Mouse (Mus musculus) hindbrain, embryonic 12.5 days (tissue): ENCODE measurements around the gene Olfr954. TPM values are rescaled to one million over a fixed set of nuclear protein-coding genes. Genes with fewer than 3 reads are reported as not detected.

Experiments
- ATAC-seq: fragments of 200-750 bp; cut with Nextera tagmentation; 2 replicates; pipeline ENCODE4 v1.8.0; 2017; ENCODE audit warnings: moderate TSS enrichment; ENCODE audit not compliant: low FRiP score
- H3K27ac ChIP-seq: fragments of 300-500 bp; sonication (generic); 2 replicates; pipeline ENCODE4 v1.5.1; 2016; ENCODE audit warnings: mild to moderate bottlenecking
- H3K27me3 ChIP-seq: fragments of 300-500 bp; sonication (generic); 2 replicates; pipeline ENCODE4 v1.6.1; 2016; ENCODE audit warnings: mild to moderate bottlenecking
- H3K36me3 ChIP-seq: fragments of 300-500 bp; sonication (generic); 2 replicates; pipeline ENCODE4 v1.6.1; 2016; ENCODE audit warnings: mild to moderate bottlenecking
- H3K4me1 ChIP-seq: fragments of 300-500 bp; sonication (generic); 2 replicates; pipeline ENCODE4 v1.6.1; 2016
- H3K4me2 ChIP-seq: fragments of 300-500 bp; sonication (generic); replicated peaks from 2 replicates; pipeline ENCODE4 v1.6.1; 2016; ENCODE audit warnings: mild to moderate bottlenecking
- H3K4me3 ChIP-seq: fragments of 300-500 bp; sonication (generic); 2 replicates; pipeline ENCODE4 v1.5.1; 2016; ENCODE audit warnings: mild to moderate bottlenecking
- H3K9ac ChIP-seq: fragments of 300-500 bp; sonication (generic); 2 replicates; pipeline ENCODE4 v1.6.1; 2016; ENCODE audit warnings: mild to moderate bottlenecking, moderate library complexity
- H3K9me3 ChIP-seq: fragments of 300-500 bp; sonication (generic); replicated peaks from 2 replicates; pipeline ENCODE4 v1.6.1; 2016; ENCODE audit warnings: mild to moderate bottlenecking
- WGBS: fragments of 180-500 bp; shearing (Covaris S2); methylation state at CpG from one replicate; pipeline ENCODE4 v1.1.7; 2016; 5-methylcytosine and 5-hydroxymethylcytosine counted together
- polyA plus RNA-seq: library from polyadenylated mRNA; unstranded; fragments of >200 nt; fragmentation: Nextera tagmentation; extraction: Ambion mirVana; gene quantifications from 2 replicates; pipeline ENCODE4 v1.2.1, GENCODE M21; 2016

Gene Olfr954
- not detected in 2 replicates for polyA plus RNA-seq

- 87% methylated on average over 6 of the region's 6 CpGs for WGBS
- Histone ChIP-seq H3K9ac (no peak within 1 kb of the TSS), H3K4me3 (no peak within 1 kb of the TSS), H3K4me1 (no peaks in the 10 kb centered on the region), H3K36me3 (no peaks in the 10 kb centered on the region), H3K4me2 (no peak within 1 kb of the TSS), H3K27me3 (no peaks in the 10 kb centered on the region), H3K27ac (no peak within 1 kb of the TSS), H3K9me3 (no peaks in the 10 kb centered on the region)
- no peak for ATAC-seq
Observed at GRCm38 (mm10) chr9:39456401-39456800, at the start of gene Olfr954. Olfr954 (plus strand) TSS chr9:39456701.

DNA sequence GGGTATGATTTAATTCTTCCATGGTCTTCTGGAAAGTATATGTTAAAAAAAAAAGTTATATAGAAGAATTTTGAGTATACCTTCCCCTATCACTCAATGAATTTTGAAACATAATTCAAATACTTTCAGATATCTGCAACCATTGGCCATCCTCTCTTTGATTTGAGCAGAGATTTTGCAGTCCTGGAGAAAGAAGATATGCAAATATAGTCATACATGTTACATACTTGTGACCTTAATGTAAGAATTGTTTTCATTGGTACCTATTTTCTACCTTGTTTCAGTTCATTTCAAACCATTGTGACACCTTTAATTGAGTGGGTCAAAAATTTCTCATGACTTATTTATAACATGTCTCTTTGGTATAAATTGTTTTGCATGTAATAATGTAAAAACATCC is 29.5 kb upstream of the Olfr954 start, which contains the start of gene Olfr952:
Gene Olfr952 (minus strand): TSS at position 101 of the 400 bp plus-strand sequence.
- Histone ChIP-seq H3K4me2 (no peak within 1 kb of the TSS), H3K4me3 (no peak within 1 kb of the TSS), H3K9me3 (no peaks in the 10 kb centered on the region), H3K27ac (no peak within 1 kb of the TSS), H3K9ac (no peak within 1 kb of the TSS), H3K4me1 (no peaks in the 10 kb centered on the region), H3K27me3 (no peaks in the 10 kb centered on the region), H3K36me3 (no peaks in the 10 kb centered on the region)
- ATAC-seq = no peak

DNA sequence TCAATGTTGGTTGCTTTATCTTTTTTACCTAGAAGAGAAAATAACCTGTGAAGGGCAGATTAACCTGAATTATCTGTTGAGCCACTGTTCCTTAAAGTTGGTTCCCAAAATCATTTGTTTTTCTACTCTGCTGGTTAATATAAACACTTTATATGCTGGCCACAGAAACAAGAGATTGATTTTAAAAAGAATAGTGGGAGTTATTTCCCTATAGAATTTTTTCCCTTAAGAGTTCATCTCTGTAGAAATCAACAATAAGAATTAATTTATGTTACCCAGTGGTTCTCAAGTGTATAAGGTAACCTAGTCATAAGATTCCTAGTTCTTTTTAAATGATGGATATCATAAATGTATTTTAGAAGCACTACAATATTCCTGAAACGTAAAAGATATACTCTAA is 15.3 kb downstream of the Olfr954 start, which contains the start of gene Olfr955:
Gene Olfr955 (minus strand): TSS at position 101 of the 400 bp plus-strand sequence.
- Histone ChIP-seq H3K36me3 (no peaks in the 10 kb centered on the region), H3K4me2 (no peak within 1 kb of the TSS), H3K4me3 (no peak within 1 kb of the TSS), H3K9me3 (no peaks in the 10 kb centered on the region), H3K27ac (no peak within 1 kb of the TSS), H3K9ac (no peak within 1 kb of the TSS), H3K27me3 (no peaks in the 10 kb centered on the region), H3K4me1 (no peaks in the 10 kb centered on the region)
- WGBS = 59% methylated on average over 1 of the region's 1 CpGs
- ATAC-seq = no peak

GRCm38 (mm10) chr9:39493895-39494294 is 37.4 kb downstream of the Olfr954 start, which contains the start of gene Olfr44:
Olfr44 (minus strand) TSS chr9:39493995.
- no peaks in the 10 kb centered on the region for H3K36me3 ChIP-seq
- no peak within 1 kb of the TSS for H3K27ac ChIP-seq
- H3K27me3 ChIP-seq = no peaks in the 10 kb centered on the region
- H3K9me3 ChIP-seq = no peaks in the 10 kb centered on the region
- ATAC-seq = no peak
- no peak within 1 kb of the TSS for H3K9ac ChIP-seq
- 93% methylated on average over 2 of the region's 2 CpGs for WGBS
- no peak within 1 kb of the TSS for H3K4me2 ChIP-seq
- H3K4me1 ChIP-seq = no peaks in the 10 kb centered on the region
- H3K4me3 ChIP-seq = no peak within 1 kb of the TSS

DNA sequence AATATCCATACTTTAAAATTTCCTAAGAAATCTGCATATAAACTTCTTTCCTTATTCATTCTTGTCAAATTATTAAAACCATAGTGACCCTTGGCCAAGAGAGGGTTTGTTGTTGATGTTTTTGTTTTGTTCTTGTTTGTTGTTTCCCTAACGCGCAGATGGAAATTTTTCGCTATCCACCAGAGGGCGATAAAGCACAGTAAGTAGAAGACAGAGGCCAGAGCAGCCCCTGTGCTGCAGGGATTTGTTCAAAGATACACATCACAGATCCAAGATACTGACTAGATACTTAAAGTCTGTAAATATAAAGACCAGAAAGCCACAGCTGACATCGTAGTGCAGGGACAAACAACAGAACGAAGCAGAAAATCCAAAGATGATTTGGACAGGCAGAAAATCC is 52.5 kb downstream of the Olfr954 start:
- WGBS = 13% methylated on average over 6 of the region's 6 CpGs
- no peaks in the 10 kb centered on the region for H3K9me3 ChIP-seq
- H3K4me3 ChIP-seq = no peak overlapping the region
- no peaks in the 10 kb centered on the region for H3K27me3 ChIP-seq
- H3K27ac ChIP-seq = no peak overlapping the region
- peak; percentile 83 for ATAC-seq
- no peak overlapping the region for H3K9ac ChIP-seq
- H3K4me1 ChIP-seq = no peaks in the 10 kb centered on the region
- no peaks in the 10 kb centered on the region for H3K36me3 ChIP-seq
- H3K4me2 ChIP-seq = no peak overlapping the region

DNA sequence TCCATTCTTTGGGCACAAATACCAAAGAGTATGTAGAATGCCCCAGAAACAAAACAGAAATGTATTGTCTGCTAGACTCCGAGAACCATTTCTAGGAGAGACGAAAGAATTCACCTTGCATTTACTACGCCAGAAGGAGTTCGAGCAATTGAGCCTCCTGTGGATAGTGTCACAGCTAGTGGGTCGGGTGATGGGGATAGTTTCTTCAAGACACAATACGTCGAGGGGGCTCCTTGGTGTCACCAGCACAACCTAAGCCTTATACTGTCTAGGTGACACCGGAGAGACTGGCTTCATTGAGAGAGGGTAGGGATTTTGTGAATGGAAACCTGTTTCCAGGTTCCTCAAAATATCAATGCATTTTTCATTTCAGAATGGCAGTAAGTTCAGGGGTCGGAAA is 52.9 kb downstream of the Olfr954 start:
- ATAC-seq = peak; percentile 29; the same call in 1 of the 2 replicates

More for the DNA sequence above, 52.9 kb downstream of the Olfr954 start:
- H3K9ac ChIP-seq = no peak overlapping the region
- no peak overlapping the region for H3K27ac ChIP-seq
- H3K4me3 ChIP-seq = no peak overlapping the region
- no peaks in the 10 kb centered on the region for H3K9me3 ChIP-seq
- H3K36me3 ChIP-seq = no peaks in the 10 kb centered on the region
- H3K4me1 ChIP-seq = no peaks in the 10 kb centered on the region
- 80% methylated on average over 9 of the region's 9 CpGs for WGBS
- H3K4me2 ChIP-seq = no peak overlapping the region
- no peaks in the 10 kb centered on the region for H3K27me3 ChIP-seq

Other genes with a start within 250 kb of the Olfr954 start
- not detected in 2 replicates for gene Olfr1537, start 206.7 kb upstream of the Olfr954 start, polyA plus RNA-seq
- gene Olfr945, start 179.9 kb upstream of the Olfr954 start, polyA plus RNA-seq = not detected in 2 replicates
- not detected in 2 replicates for gene Olfr948, start 130.7 kb upstream of the Olfr954 start, polyA plus RNA-seq
- not detected in 2 replicates for gene Olfr951, start 69.3 kb upstream of the Olfr954 start, polyA plus RNA-seq
- gene Olfr952, start 29.6 kb upstream of the Olfr954 start, polyA plus RNA-seq = not detected in 2 replicates
- not detected in 2 replicates for gene Olfr955, start 15.2 kb downstream of the Olfr954 start, polyA plus RNA-seq
- gene Olfr44, start 37.3 kb downstream of the Olfr954 start, polyA plus RNA-seq = not detected in 2 replicates
- gene Olfr957, start 59.1 kb downstream of the Olfr954 start, polyA plus RNA-seq = not detected in 2 replicates
- gene Olfr958, start 97.4 kb downstream of the Olfr954 start, polyA plus RNA-seq = not detected in 2 replicates
- gene Olfr959, start 118.9 kb downstream of the Olfr954 start, polyA plus RNA-seq = not detected in 2 replicates
- 30.6 and 34.7 TPM in 2 replicates for gene AW551984, start 147.7 kb downstream of the Olfr954 start, polyA plus RNA-seq
- gene Olfr148, start 154.0 kb downstream of the Olfr954 start, polyA plus RNA-seq = not detected in 2 replicates
- gene Olfr960, start 164.7 kb downstream of the Olfr954 start, polyA plus RNA-seq = not detected in 2 replicates
- gene Olfr961, start 188.4 kb downstream of the Olfr954 start, polyA plus RNA-seq = not detected in 2 replicates
- gene Olfr963, start 210.5 kb downstream of the Olfr954 start, polyA plus RNA-seq = not detected in 2 replicates